Mouse (Mus musculus): Measurements from ENCODE around the gene Lnx2. TPM values are rescaled to one million over a fixed set of nuclear protein-coding genes. Genes with fewer than 3 reads are reported as not detected.

The Lnx2 gene
- polyA plus RNA-seq, 1 experiment from 2014 or later = 14.0 TPM

DNA sequence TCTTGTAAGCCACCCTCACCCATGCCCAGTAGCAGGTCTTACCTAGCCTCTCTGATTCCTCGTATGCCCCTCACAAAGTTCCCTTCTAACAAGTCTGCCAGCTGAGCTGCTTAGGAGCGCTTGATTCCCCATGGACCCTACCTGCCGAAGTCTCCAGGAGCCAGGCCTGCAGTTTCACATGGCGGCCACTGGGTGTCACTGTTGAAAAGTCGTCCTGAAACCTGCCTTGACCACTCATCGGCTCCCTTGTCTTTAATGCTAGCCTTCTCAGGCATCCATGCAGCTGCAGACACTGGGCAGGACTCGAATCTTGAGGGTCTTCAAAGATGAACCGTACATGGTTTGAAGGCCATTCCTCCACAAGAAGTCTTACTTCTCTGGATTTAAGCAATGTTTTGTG is 93.2 kb downstream of the Lnx2 start:
- H3K4me1 ChIP-seq (replicated peaks) = no peaks in the 10 kb centered on the region
- H3K9ac ChIP-seq = no peak overlapping the region
- peaks cover 46% of the 10 kb centered on the region for H3K27me3 ChIP-seq (replicated peaks)
- H3K27ac ChIP-seq (ENCODE audit: poor library complexity, severe bottlenecking) = no peak overlapping the region
- no peaks in the 10 kb centered on the region for H3K9me3 ChIP-seq (replicated peaks)
- 6% methylated on average over 8 of the region's 8 CpGs for WGBS
- H3K4me3 ChIP-seq = no peak overlapping the region
- H3K36me3 ChIP-seq = no peaks in the 10 kb centered on the region
- no peak overlapping the region for H3K4me2 ChIP-seq
- ATAC-seq (ENCODE audit: insufficient number of reproducible peaks, low FRiP score) = no peak

DNA sequence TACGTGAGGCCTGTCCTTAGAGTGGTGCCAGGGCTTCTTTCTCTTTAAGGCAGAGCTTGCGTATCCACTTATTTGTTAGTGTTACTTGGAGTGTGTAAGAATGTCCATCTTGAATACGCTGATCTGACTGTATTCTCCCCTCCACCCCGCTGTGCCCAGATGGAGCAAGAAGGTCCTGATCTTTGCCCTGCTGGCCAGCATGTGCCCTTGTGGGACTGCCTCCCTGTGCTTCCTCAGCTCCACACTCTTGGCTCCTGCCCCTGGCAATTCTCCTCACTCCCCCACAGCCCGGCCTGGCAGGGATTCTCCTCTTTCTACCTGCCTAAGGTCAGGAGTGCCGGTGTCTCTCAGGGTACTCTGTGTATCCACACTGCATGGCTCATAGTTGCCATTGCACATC is 95.0 kb downstream of the Lnx2 start:
- 84% methylated on average over 6 of the region's 6 CpGs for WGBS
- Histone ChIP-seq H3K4me2 (no peak overlapping the region), H3K27me3 (replicated peaks) (peaks cover 35% of the 10 kb centered on the region), H3K36me3 (no peaks in the 10 kb centered on the region), H3K9me3 (replicated peaks) (no peaks in the 10 kb centered on the region), H3K27ac (ENCODE audit: poor library complexity, severe bottlenecking) (no peak overlapping the region), H3K4me3 (no peak overlapping the region), H3K9ac (no peak overlapping the region), H3K4me1 (replicated peaks) (no peaks in the 10 kb centered on the region)
- ATAC-seq (ENCODE audit: insufficient number of reproducible peaks, low FRiP score) = no peak

DNA sequence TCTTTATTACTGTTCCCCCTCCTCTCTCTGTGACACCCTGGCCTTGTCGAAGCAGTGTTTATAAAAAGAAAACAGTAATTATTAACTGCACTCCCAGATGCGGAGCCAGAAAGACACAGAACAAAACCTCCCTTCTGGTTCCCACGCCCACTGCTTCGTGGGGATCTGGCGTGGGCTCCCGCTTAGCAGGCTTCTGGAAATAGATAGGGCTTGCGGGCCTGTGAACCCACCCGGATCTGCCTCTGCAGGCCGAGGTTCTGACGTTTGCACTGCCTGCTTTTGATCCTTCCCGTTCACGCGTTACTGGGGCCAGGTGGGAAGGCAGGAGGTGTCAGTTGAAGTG is 101.6 kb downstream of the Lnx2 start:
- WGBS = 51% methylated on average over 13 of the region's 13 CpGs
- ATAC-seq (ENCODE audit: insufficient number of reproducible peaks, low FRiP score) = no peak
- Histone ChIP-seq H3K4me1 (replicated peaks) (no peaks in the 10 kb centered on the region), H3K4me2 (no peak overlapping the region), H3K36me3 (no peaks in the 10 kb centered on the region), H3K27me3 (replicated peaks) (no peaks in the 10 kb centered on the region), H3K9ac (no peak overlapping the region), H3K27ac (ENCODE audit: poor library complexity, severe bottlenecking) (no peak overlapping the region), H3K9me3 (replicated peaks) (no peaks in the 10 kb centered on the region), H3K4me3 (no peak overlapping the region)

DNA sequence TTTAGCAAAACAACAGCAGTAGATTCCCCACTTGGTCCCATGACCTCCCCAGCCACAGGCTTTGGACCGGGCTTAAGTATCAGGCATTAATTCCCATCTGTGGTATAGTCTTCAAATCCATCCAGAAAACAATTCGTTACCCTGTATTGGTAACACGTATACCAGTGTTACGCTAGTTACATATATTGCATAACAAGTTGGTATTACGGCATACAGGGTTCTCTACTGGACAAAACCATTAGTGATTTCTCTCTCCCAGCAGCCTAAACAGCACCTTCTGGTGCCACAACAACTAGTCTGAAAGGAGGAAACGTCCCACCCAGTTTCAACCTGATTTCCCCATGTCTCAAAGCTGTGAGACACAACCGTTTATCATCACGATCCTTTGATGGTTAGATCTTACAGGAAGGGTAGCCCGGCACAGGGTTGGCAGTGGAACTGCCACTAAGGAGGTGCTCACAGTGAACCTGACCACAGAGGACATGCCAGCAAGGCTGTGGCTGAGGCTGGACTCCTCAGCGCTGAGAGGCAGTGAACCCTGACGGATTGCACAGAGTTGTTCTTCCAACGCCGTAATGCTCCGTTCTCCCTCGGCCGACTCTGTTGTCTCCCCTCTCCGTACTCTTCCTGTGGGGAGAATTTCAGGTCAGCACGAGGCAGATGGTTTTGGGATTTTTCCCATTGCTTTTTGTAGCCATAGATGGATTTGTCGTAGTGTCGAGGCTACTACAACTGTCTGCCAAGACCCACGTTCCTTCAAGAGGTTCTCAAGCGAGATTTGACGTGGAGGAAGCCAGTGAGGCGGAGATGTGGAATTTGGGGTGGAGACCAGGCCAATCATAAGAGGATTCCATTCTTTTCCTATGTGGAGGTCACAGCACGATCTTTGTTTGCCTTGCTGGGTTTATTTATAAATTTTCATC is 102.3 kb downstream of the Lnx2 start:
- Histone ChIP-seq H3K4me3 (no peak overlapping the region), H3K9me3 (replicated peaks) (no peaks in the 10 kb centered on the region), H3K27ac (ENCODE audit: poor library complexity, severe bottlenecking) (no peak overlapping the region), H3K4me2 (no peak overlapping the region), H3K36me3 (no peaks in the 10 kb centered on the region), H3K4me1 (replicated peaks) (no peaks in the 10 kb centered on the region), H3K9ac (no peak overlapping the region), H3K27me3 (replicated peaks) (no peaks in the 10 kb centered on the region)
- ATAC-seq (ENCODE audit: insufficient number of reproducible peaks, low FRiP score) = no peak
- 75% methylated on average over 25 of the region's 25 CpGs for WGBS

DNA sequence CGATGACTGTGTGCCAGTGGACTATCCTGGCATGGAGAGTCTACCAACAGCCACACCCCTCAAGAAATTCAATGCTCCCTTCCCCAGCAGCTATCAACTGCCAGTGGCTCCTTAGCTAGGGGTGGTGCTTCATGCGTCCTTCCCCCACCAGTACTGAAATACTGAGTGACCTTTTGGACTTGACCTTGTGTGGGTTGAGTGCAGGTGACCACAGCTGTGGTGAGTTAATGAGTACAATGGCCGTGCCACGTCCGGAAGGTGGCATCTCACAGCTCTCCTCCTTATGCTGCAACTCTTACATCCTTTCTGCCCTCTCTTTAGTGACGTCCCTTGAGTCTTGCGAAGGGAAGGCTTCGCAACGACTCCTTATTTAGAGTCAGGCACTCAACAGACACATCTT is 103.0 kb downstream of the Lnx2 start:
- WGBS = 85% methylated on average over 9 of the region's 9 CpGs
- no peak for ATAC-seq (ENCODE audit: insufficient number of reproducible peaks, low FRiP score)
- Histone ChIP-seq H3K9me3 (replicated peaks) (no peaks in the 10 kb centered on the region), H3K4me1 (replicated peaks) (no peaks in the 10 kb centered on the region), H3K4me2 (no peak overlapping the region), H3K27ac (ENCODE audit: poor library complexity, severe bottlenecking) (no peak overlapping the region), H3K9ac (no peak overlapping the region), H3K4me3 (no peak overlapping the region), H3K27me3 (replicated peaks) (no peaks in the 10 kb centered on the region), H3K36me3 (no peaks in the 10 kb centered on the region)

DNA sequence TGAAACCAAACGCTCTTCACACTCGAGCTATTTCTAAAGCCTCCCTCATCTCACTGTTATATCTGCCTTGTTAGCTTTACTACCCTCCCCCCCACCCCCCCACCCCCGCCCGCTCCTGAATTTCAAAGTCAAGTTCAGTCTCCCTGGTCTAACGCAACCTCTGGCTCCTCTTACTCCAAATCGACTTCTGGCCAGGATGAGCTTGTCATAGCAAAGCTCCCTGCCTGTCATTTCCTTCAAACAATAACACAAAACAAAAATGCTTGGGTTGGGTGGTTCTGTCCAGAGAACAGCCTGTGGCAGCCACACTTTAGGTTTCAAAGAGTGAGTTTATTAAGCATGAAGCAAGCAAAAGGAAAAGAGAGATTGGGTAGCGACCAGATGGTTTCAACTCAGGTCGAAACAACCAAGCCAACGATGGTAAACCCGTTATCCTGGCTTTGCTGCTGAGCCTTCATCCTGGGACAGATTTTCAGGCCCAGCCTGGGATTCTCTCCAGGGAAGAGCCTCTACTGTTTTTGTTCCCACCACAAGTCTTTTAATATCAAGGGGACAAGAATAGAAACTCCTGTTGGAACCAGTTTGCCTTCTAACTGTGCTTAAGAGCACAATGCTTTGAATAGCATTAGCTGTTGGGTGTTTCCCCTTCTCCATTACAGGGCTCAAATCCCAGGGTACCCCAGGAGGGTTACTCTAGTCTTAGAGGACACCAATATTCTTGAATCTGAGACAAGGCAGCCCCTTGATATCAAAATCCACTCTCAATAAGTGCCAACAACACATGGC is 104.4 kb downstream of the Lnx2 start:
- Histone ChIP-seq H3K4me3 (no peak overlapping the region), H3K9me3 (replicated peaks) (no peaks in the 10 kb centered on the region), H3K4me1 (replicated peaks) (no peaks in the 10 kb centered on the region), H3K27me3 (replicated peaks) (no peaks in the 10 kb centered on the region), H3K36me3 (no peaks in the 10 kb centered on the region), H3K4me2 (no peak overlapping the region), H3K9ac (no peak overlapping the region), H3K27ac (ENCODE audit: poor library complexity, severe bottlenecking) (no peak overlapping the region)
- ATAC-seq (ENCODE audit: insufficient number of reproducible peaks, low FRiP score) = no peak
- WGBS = 63% methylated on average over 10 of the region's 10 CpGs

DNA sequence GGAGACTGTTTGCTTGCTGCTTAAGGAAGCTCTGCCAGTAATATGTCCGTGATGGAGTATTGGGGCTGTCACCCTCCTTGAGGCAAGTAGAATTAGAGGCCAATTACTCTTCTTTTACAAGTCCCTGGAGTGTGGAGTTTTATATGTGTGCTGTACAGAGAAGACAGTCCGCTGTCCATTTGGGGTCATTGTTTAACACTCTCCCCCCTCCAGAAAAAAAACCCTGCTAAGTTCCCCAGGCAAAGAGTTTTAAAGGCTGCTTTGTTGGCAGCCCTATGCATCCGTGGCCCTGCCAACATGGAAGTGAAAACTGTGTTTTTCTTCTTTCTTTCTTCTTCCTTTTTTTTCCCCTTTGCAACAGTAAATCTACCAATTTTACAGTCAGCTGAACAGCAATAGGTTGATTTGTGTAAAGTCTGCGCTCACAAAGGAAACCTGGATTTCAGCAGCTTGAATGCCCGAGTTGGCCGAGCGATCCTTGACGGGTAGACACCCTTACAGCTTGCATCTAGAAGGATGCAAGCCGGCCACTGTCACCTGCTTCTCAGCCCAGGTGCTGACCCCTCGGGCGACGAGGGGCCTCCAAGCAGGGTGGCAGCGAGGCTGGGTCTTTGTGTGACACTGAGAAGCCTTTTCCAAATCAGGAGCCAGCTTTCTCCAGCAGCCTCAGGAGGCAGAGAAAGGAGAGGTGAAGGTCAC is 107.5 kb downstream of the Lnx2 start:
- no peaks in the 10 kb centered on the region for H3K36me3 ChIP-seq
- H3K4me1 ChIP-seq (replicated peaks) = no peaks in the 10 kb centered on the region
- H3K27ac ChIP-seq (ENCODE audit: poor library complexity, severe bottlenecking) = no peak overlapping the region
- ATAC-seq (ENCODE audit: insufficient number of reproducible peaks, low FRiP score) = no peak
- H3K9me3 ChIP-seq (replicated peaks) = no peaks in the 10 kb centered on the region
- 75% methylated on average over 13 of the region's 13 CpGs for WGBS
- H3K4me2 ChIP-seq = no peak overlapping the region
- H3K4me3 ChIP-seq = no peak overlapping the region
- H3K27me3 ChIP-seq (replicated peaks) = no peaks in the 10 kb centered on the region
- H3K9ac ChIP-seq = no peak overlapping the region

Other genes with a start within 250 kb of the Lnx2 start
- gene Rpl21, start 243.7 kb downstream of the Lnx2 start, polyA plus RNA-seq (2016; fragmentation: Nextera tagmentation; extraction: Ambion mirVana) = 370 and 375 TPM in 2 replicates
- gene Rasl11a, start 231.5 kb downstream of the Lnx2 start, polyA plus RNA-seq (2016; fragmentation: Nextera tagmentation; extraction: Ambion mirVana) = 9.0 and 10.3 TPM in 2 replicates
- 82.3 and 85.5 TPM in 2 replicates for gene Gtf3a, start 127.9 kb downstream of the Lnx2 start, polyA plus RNA-seq (2016; fragmentation: Nextera tagmentation; extraction: Ambion mirVana)
- 17.1 and 23.3 TPM in 2 replicates for gene Mtif3, start 112.8 kb downstream of the Lnx2 start, polyA plus RNA-seq (2016; fragmentation: Nextera tagmentation; extraction: Ambion mirVana)
- gene Polr1d, start 464 bp upstream of the Lnx2 start, polyA plus RNA-seq (2016; fragmentation: Nextera tagmentation; extraction: Ambion mirVana) = 91.3 and 94.0 TPM in 2 replicates
- not detected in 2 replicates for gene Gsx1, start 112.1 kb upstream of the Lnx2 start, polyA plus RNA-seq (2016; fragmentation: Nextera tagmentation; extraction: Ambion mirVana)
- not detected in 2 replicates for gene Pdx1, start 193.4 kb upstream of the Lnx2 start, polyA plus RNA-seq (2016; fragmentation: Nextera tagmentation; extraction: Ambion mirVana)
- gene Cdx2, start 230.7 kb upstream of the Lnx2 start, polyA plus RNA-seq (2016; fragmentation: Nextera tagmentation; extraction: Ambion mirVana) = not detected in 2 replicates
- gene Urad, start 245.9 kb upstream of the Lnx2 start, polyA plus RNA-seq (2016; fragmentation: Nextera tagmentation; extraction: Ambion mirVana) = not detected in 2 replicates